Mouse (Mus musculus): ENCODE results near the gene Phactr1. TPM values are rescaled to one million over a fixed set of nuclear protein-coding genes. Genes with fewer than 3 reads are reported as not detected.

Gene Phactr1
- polyA plus RNA-seq, 1 experiment from 2014 or later = 5.2 TPM

DNA sequence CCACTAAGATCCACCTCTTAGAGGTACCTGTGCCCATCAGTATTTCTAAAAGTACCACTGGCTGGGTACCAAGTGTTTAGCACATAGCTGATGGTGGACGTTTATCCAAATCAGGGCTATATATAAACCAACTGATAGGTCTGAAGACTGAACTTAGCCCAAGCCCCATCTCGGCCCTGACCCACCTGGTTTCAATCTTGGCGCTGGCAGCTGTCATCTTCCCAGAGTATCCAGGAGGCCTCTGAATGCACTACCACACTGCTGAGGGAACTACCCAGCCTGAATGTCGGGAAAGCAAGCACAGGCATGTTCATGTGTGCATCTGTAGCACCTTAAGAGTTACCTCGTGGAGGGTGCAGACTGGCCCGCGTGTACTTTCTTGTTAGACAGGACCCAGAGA, 422.5 kb downstream of the Phactr1 start:
- Histone ChIP-seq H3K9ac (no peak overlapping the region), H3K4me3 (ENCODE audit: low read depth, low read length) (no peak overlapping the region), H3K9me3 (ENCODE audit: low read depth, low read length) (0 out of 2 replicates have a peak, but pooled peaks cover 6% of the 10 kb centered on the region), H3K27me3 (ENCODE audit: insufficient read depth, low read length) (no peaks in the 10 kb centered on the region), H3K4me2 (no peak overlapping the region), H3K36me3 (ENCODE audit: insufficient read depth) (no peaks in the 10 kb centered on the region), H3K4me1 (ENCODE audit: insufficient read depth) (no peaks in the 10 kb centered on the region), H3K27ac (ENCODE audit: low read depth) (no peak overlapping the region)
- DNase-seq (no peak), ATAC-seq (ENCODE audit: insufficient read depth) (no peak)
- 57% methylated on average over 7 of the region's 7 CpGs for WGBS
- TF ChIP-seq CTCF (IDR thresholded peaks at IDR 0.05; ENCODE audit: low read depth) = no peak

DNA sequence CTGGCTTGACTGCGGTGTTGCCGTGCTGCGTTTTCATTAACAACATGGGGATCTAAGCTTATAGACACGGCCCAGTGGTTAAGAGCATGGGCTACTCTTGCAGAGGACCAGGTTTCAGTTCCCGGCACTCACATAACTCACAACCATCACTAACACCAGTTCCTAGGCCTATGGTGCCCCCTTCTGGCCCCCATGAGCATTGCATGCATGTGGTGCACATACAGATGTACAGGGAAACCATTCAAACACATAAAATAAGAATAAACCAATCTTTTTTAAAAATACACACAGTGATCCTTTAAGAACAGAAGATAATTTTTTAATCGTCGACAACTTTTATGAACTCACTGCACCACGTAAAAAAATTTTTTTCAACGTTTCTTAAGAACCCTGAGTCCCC, 424.1 kb downstream of the Phactr1 start:
- Histone ChIP-seq H3K27me3 (ENCODE audit: insufficient read depth, low read length) (no peaks in the 10 kb centered on the region), H3K27ac (ENCODE audit: low read depth) (no peak overlapping the region), H3K4me1 (ENCODE audit: insufficient read depth) (no peaks in the 10 kb centered on the region), H3K4me3 (ENCODE audit: low read depth, low read length) (no peak overlapping the region), H3K4me2 (no peak overlapping the region), H3K9ac (no peak overlapping the region), H3K9me3 (ENCODE audit: low read depth, low read length) (0 out of 2 replicates have a peak, but pooled peaks cover 6% of the 10 kb centered on the region), H3K36me3 (ENCODE audit: insufficient read depth) (no peaks in the 10 kb centered on the region)
- 93% methylated on average over 9 of the region's 9 CpGs for WGBS
- DNase-seq (no peak), ATAC-seq (ENCODE audit: insufficient read depth) (no peak)
- peak; percentile 38; the same call in 1 of the 2 replicates for TF ChIP-seq CTCF (IDR thresholded peaks at IDR 0.05; ENCODE audit: low read depth)

DNA sequence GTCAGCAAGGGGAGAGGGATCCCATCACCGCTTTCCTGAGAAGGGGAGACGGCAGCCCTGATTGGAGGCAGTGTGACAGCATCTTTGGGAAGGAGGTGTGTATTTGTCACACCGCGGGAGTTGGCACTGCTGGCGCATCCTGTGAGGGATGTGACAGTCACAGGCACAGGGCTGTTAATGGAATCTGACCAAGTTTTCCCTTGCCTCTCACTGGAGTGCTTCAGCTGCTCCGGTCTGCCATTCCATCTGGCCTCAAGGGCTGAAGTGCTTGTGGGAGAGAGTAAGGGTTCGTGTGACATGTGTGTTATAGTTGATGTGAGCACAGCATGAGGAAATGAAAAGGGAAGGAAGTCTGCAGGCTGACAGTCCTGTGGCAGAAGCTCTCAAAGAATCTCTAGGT, 431.9 kb downstream of the Phactr1 start:
- Histone ChIP-seq H3K4me2 (no peak overlapping the region), H3K4me3 (ENCODE audit: low read depth, low read length) (no peak overlapping the region), H3K27me3 (ENCODE audit: insufficient read depth, low read length) (no peaks in the 10 kb centered on the region), H3K36me3 (ENCODE audit: insufficient read depth) (no peaks in the 10 kb centered on the region), H3K27ac (ENCODE audit: low read depth) (no peak overlapping the region), H3K9ac (no peak overlapping the region), H3K4me1 (ENCODE audit: insufficient read depth) (no peaks in the 10 kb centered on the region), H3K9me3 (ENCODE audit: low read depth, low read length) (no peaks in the 10 kb centered on the region)
- DNase-seq = no peak
- no peak for ATAC-seq (ENCODE audit: insufficient read depth)
- WGBS = 56% methylated on average over 7 of the region's 7 CpGs
- no peak for TF ChIP-seq CTCF (IDR thresholded peaks at IDR 0.05; ENCODE audit: low read depth)

DNA sequence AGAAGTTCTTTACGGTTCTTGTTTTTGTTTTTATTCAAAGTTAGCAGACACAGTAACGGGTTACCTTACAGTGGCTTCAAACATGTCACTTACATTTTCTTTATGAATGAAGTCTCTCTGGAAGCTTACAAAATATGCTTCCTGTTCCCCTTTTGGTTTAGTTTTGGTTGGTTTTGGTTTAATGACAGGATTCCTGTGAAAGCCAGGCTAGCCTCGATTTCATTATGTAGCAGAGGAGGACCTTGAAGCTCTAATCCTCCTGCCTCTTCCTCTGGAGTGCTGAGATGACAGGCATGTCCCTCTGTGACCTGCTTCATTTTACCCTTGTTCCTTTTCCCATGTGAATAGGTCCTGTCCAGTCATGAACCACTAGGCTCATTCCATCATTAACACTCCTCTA, 432.3 kb downstream of the Phactr1 start:
- no peaks in the 10 kb centered on the region for H3K4me1 ChIP-seq (ENCODE audit: insufficient read depth)
- no peak for DNase-seq
- H3K36me3 ChIP-seq (ENCODE audit: insufficient read depth) = no peaks in the 10 kb centered on the region
- no peak for ATAC-seq (ENCODE audit: insufficient read depth)
- no peak overlapping the region for H3K9ac ChIP-seq
- no peak overlapping the region for H3K4me2 ChIP-seq
- no peak overlapping the region for H3K4me3 ChIP-seq (ENCODE audit: low read depth, low read length)
- H3K27me3 ChIP-seq (ENCODE audit: insufficient read depth, low read length) = no peaks in the 10 kb centered on the region
- WGBS = 79% methylated on average over 3 of the region's 3 CpGs
- H3K9me3 ChIP-seq (ENCODE audit: low read depth, low read length) = no peaks in the 10 kb centered on the region
- no peak overlapping the region for H3K27ac ChIP-seq (ENCODE audit: low read depth)
- TF ChIP-seq CTCF (IDR thresholded peaks at IDR 0.05; ENCODE audit: low read depth) = no peak

DNA sequence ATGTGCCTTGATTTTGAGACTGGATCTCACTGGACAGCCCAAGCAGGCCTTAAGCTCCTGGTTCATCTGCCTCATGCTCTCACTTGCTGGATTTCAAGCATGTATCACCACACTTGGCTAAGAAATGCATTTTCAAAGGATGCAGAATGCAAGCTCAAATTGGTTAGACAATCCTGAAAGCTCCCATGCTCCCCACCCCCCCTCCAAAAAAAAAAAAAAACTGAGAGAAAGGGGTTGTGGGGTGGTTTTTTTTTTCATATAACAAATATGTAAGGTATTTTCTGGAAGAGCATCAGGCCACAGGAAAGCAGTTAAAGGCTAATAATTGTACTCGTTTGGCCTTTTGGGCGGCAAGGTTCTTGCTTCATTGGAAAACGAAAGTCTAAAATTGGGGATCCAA, 432.7 kb downstream of the Phactr1 start:
- H3K4me1 ChIP-seq (ENCODE audit: insufficient read depth) = no peaks in the 10 kb centered on the region
- no peak overlapping the region for H3K27ac ChIP-seq (ENCODE audit: low read depth)
- no peaks in the 10 kb centered on the region for H3K36me3 ChIP-seq (ENCODE audit: insufficient read depth)
- no peak for DNase-seq
- H3K9ac ChIP-seq = no peak overlapping the region
- WGBS = 93% methylated on average over 3 of the region's 3 CpGs
- ATAC-seq (ENCODE audit: insufficient read depth) = no peak
- no peak overlapping the region for H3K4me3 ChIP-seq (ENCODE audit: low read depth, low read length)
- H3K27me3 ChIP-seq (ENCODE audit: insufficient read depth, low read length) = no peaks in the 10 kb centered on the region
- no peak for TF ChIP-seq CTCF (IDR thresholded peaks at IDR 0.05; ENCODE audit: low read depth)
- no peak overlapping the region for H3K4me2 ChIP-seq
- no peaks in the 10 kb centered on the region for H3K9me3 ChIP-seq (ENCODE audit: low read depth, low read length)

DNA sequence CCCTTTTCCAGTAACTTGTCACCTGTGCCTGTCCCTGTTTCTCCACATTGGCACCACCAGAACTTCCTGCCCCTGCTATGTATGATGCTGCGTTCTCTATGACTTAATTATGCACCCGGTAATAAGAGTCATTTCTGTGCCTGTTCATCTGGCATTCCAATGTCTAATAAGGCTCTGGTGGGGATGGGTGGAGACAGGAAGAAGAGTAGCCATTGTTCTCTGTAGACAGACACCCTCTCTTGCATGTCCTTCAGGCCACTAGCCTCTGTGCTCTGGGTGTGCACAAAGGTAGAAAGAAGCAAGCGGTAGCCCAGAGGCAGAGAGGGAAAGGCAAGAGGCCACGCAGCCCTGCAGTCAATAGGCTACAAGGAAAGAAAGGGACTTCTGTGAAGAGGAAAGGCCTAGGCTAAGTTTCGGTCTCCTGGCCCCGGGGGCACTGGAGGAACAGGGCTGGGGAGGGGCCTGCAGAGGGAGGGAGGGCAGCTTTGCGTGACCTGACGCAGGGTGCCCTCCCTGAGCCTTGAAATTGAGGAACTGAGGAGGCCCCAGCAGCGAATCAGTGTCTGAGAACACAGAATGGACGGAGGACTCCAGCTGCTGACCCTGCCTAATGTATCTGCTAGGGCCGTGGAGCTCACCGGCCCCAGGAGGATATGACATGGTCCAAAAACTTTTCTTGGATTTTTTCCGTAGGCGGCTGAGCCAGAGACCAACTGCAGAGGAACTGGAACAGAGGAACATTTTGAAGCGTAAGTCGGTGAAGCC, 442.1 kb downstream of the Phactr1 start:
- Histone ChIP-seq H3K9me3 (ENCODE audit: low read depth, low read length) (no peaks in the 10 kb centered on the region), H3K9ac (no peak overlapping the region), H3K27ac (ENCODE audit: low read depth) (no peak overlapping the region), H3K27me3 (ENCODE audit: insufficient read depth, low read length) (no peaks in the 10 kb centered on the region), H3K4me1 (ENCODE audit: insufficient read depth) (peaks cover 3% of the 10 kb centered on the region), H3K4me3 (ENCODE audit: low read depth, low read length) (no peak overlapping the region), H3K36me3 (ENCODE audit: insufficient read depth) (no peaks in the 10 kb centered on the region), H3K4me2 (no peak overlapping the region)
- no peak for ATAC-seq (ENCODE audit: insufficient read depth)
- WGBS = 74% methylated on average over 16 of the region's 16 CpGs
- TF ChIP-seq CTCF (IDR thresholded peaks at IDR 0.05; ENCODE audit: low read depth) = no peak
- DNase-seq = no peak

DNA sequence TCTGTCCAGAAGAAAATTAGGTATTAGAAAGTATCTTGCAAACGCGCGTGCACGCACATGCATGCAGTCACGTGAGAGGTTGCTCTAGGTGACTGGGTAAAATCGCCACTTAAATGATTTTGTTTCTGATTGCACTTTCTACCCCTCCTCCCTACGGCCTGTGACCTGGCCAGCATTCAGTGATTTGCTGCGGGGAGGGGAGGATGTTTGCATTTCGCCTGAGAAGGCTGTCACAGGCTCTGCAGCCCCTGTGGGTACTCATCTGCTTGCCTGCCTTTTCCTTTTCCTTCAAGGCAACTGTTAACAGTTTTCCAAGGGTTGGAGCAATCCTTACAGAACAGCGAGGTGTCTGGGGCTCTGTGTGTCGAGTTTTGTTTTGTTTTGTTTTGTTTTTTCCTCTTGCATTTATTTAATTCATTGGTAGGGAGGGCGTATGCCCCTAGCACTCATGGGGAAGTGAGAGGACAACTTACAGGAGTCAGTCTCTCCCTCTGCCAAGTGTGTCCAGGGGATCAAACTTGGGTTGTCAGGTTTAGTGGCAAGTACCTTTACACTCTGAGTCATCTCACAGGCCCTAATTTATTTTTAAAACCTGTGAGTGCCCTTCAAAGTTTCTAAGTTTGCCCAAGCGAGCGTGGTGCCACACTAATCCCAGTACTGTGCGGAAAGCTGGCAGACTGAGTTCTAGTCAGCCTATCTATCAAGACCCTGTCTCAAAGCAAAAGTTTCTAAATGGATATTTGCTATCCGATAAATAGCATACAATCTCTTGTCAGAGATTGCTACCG, 443.7 kb downstream of the Phactr1 start:
- Histone ChIP-seq H3K9me3 (ENCODE audit: low read depth, low read length) (no peaks in the 10 kb centered on the region), H3K27me3 (ENCODE audit: insufficient read depth, low read length) (no peaks in the 10 kb centered on the region), H3K9ac (no peak overlapping the region), H3K4me3 (ENCODE audit: low read depth, low read length) (no peak overlapping the region), H3K27ac (ENCODE audit: low read depth) (no peak overlapping the region), H3K36me3 (ENCODE audit: insufficient read depth) (no peaks in the 10 kb centered on the region), H3K4me2 (peak overlapping the region; percentile 23; the same call in 1 of the 2 replicates), H3K4me1 (ENCODE audit: insufficient read depth) (peaks cover 3% of the 10 kb centered on the region)
- 34% methylated on average over 17 of the region's 17 CpGs for WGBS
- ATAC-seq (ENCODE audit: insufficient read depth) = no peak
- DNase-seq = peak; percentile 22
- no peak for TF ChIP-seq CTCF (IDR thresholded peaks at IDR 0.05; ENCODE audit: low read depth)

Measured in lung, embryonic 14.5 days (tissue).